Mouse (Mus musculus): ENCODE results near the gene Gstp1. TPM values are rescaled to one million over a fixed set of nuclear protein-coding genes. Genes with fewer than 3 reads are reported as not detected.
A peak's percentile ranks its signal among the peaks of the same experiment; 100 is the strongest.

The Gstp1 gene
- total RNA-seq, 2 experiments from 2014 or later = 288 to 297 TPM

GRCm38 (mm10) chr19:4005091-4005490 is 32.7 kb downstream of the Gstp1 start:
- intact Hi-C loops (cut with DNase I) = no loop called here
- no peak for DNase-seq

GRCm38 (mm10) chr19:4004331-4004730 is 33.5 kb downstream of the Gstp1 start:
- no peak for DNase-seq
- intact Hi-C loops (cut with DNase I) = no loop called here

GRCm38 (mm10) chr19:4003641-4004040 is 34.1 kb downstream of the Gstp1 start:
- intact Hi-C loops (cut with DNase I) = no loop called here

GRCm38 (mm10) chr19:4003112-4003511 is 34.7 kb downstream of the Gstp1 start, which contains the start of gene Doc2g:
Gene Doc2g, plus strand, starts transcription at chr19:4003313.
- intact Hi-C loops (cut with DNase I) = no loop called here
- DNase-seq = no peak

More at GRCm38 (mm10) chr19:4003641-4004040, 34.1 kb downstream of the Gstp1 start:
- no peak for DNase-seq

GRCm38 (mm10) chr19:4001752-4002151 is 36.0 kb downstream of the Gstp1 start:
- intact Hi-C loops (cut with DNase I) = no loop called here
- no peak for DNase-seq

- intact Hi-C loops (cut with DNase I) = no loop called here
These were observed 36.7 kb downstream of the Gstp1 start for GRCm38 (mm10) chr19:4000949-4001525.

GRCm38 (mm10) chr19:4000119-4000900 is 37.5 kb downstream of the Gstp1 start, which contains the start of the genes Nudt8 and Gm49405:
Gene Nudt8, plus strand, starts transcription at chr19:4000580.
Gene Gm49405, plus strand, starts transcription at chr19:4000626.
- intact Hi-C loops (cut with DNase I) = no loop called here

More at GRCm38 (mm10) chr19:4000949-4001525, 36.7 kb downstream of the Gstp1 start:
- DNase-seq = no peak

GRCm38 (mm10) chr19:3999121-3999730 is 38.6 kb downstream of the Gstp1 start:
- intact Hi-C loops (cut with DNase I) = no loop called here
- no peak for DNase-seq

More at GRCm38 (mm10) chr19:4000119-4000900, 37.5 kb downstream of the Gstp1 start, which contains the start of the genes Nudt8 and Gm49405:
- peak; percentile 95 for DNase-seq

GRCm38 (mm10) chr19:3998335-3998734 is 39.5 kb downstream of the Gstp1 start:
- no peak for DNase-seq
- intact Hi-C loops (cut with DNase I) = no loop called here

GRCm38 (mm10) chr19:3997231-3997630 is 40.6 kb downstream of the Gstp1 start:
- intact Hi-C loops (cut with DNase I) = no loop called here
- DNase-seq = no peak

GRCm38 (mm10) chr19:3996747-3997146 is 41.0 kb downstream of the Gstp1 start:
- DNase-seq = no peak
- intact Hi-C loops (cut with DNase I) = no loop called here

GRCm38 (mm10) chr19:3996106-3996505 is 41.7 kb downstream of the Gstp1 start:
- intact Hi-C loops (cut with DNase I) = no loop called here

GRCm38 (mm10) chr19:3995505-3995904 is 42.3 kb downstream of the Gstp1 start:
- intact Hi-C loops (cut with DNase I) = no loop called here
- DNase-seq = no peak

More at GRCm38 (mm10) chr19:3996106-3996505, 41.7 kb downstream of the Gstp1 start:
- no peak for DNase-seq

- no peak for DNase-seq
- intact Hi-C loops (cut with DNase I) = no loop called here
These were observed 42.9 kb downstream of the Gstp1 start for GRCm38 (mm10) chr19:3994932-3995331.

GRCm38 (mm10) chr19:3992416-3992815 is 45.4 kb downstream of the Gstp1 start, which contains the start of gene Tbx10:
Gene Tbx10, plus strand, starts transcription at chr19:3992752.
- intact Hi-C loops (cut with DNase I) = no loop called here
- DNase-seq = no peak

- no peak for DNase-seq
- intact Hi-C loops (cut with DNase I) = no loop called here
These were observed 45.8 kb downstream of the Gstp1 start for GRCm38 (mm10) chr19:3991966-3992365.

GRCm38 (mm10) chr19:3991562-3991961 is 46.2 kb downstream of the Gstp1 start:
- intact Hi-C loops (cut with DNase I) = no loop called here
- no peak for DNase-seq

GRCm38 (mm10) chr19:3990804-3991203 is 47.0 kb downstream of the Gstp1 start:
- no peak for DNase-seq
- intact Hi-C loops (cut with DNase I) = no loop called here

GRCm38 (mm10) chr19:3988750-3989149 is 49.0 kb downstream of the Gstp1 start:
- intact Hi-C loops (cut with DNase I) = no loop called here
- no peak for DNase-seq

GRCm38 (mm10) chr19:3988066-3988465 is 49.7 kb downstream of the Gstp1 start:
- no peak for DNase-seq
- intact Hi-C loops (cut with DNase I) = no loop called here

- peak; percentile 48 for DNase-seq
- intact Hi-C loops (cut with DNase I) = no loop called here
These were observed 51.5 kb downstream of the Gstp1 start, which contains the start of gene Acy3 for GRCm38 (mm10) chr19:3986334-3986733. Gene Acy3, plus strand, starts transcription at chr19:3986570.

Data from left cerebral cortex, postnatal 4 days (tissue).